8 mouse cellular contexts compared by ENCODE assay signal in the genomic region with DNA sequence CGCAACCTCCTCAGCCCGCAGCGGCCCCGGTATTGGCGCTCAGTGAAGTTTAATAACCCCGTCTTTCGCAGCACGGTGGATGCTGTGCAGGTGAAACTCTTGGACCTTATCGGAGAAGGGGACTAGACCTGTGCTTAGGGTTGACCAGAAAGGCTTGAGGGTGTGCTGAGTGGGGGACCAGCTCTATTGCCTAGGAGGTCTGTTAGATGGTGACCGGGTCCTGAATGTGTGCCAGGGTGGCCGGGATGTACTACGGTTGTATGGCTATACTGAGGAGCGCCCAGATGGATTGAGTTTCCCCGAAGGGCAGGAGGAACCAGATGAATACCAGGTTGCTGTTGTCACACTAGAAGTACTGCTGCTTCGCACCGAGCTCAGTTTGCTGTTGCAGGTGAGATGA. TPM values are rescaled to one million over a fixed set of nuclear protein-coding genes. Genes with fewer than 3 reads are reported as not detected.
DNase-seq lines count a peak whose midpoint lies in the region; ATAC-seq and TF ChIP-seq lines count a peak whose summit lies in the region.

No protein-coding gene starts in this region.

- peak overlapping the region; percentile 92 for H3K9ac ChIP-seq in embryonic facial prominence, embryonic 13.5 days
- H3K9ac ChIP-seq in intestine, postnatal 0 days (ENCODE audit: low read depth, low read length): peak overlapping the region; percentile 86
- peak overlapping the region; percentile 86 for H3K9ac ChIP-seq in midbrain, embryonic 16.5 days (ENCODE audit: low read depth, low read length)

- no peak for ATAC-seq in megakaryocyte, adult 5-6 weeks (ENCODE audit: poor library complexity, severe bottlenecking)
- no peak for ATAC-seq in embryonic facial prominence, embryonic 13.5 days (ENCODE audit: insufficient number of reproducible peaks, insufficient read depth, low FRiP score, low TSS enrichment, low read depth)
- ATAC-seq in intestine, postnatal 0 days: no peak
- ATAC-seq in midbrain, embryonic 16.5 days: no peak
- no peak for ATAC-seq in megakaryocyte-erythroid progenitor cell, adult 5-6 weeks (replicated peaks; ENCODE audit: low FRiP score, low TSS enrichment, poor library complexity, severe bottlenecking)

- H3K27me3 ChIP-seq in megakaryocyte, embryonic 14.5 days (replicated peaks): no peaks in the 10 kb centered on the region
- no peaks in the 10 kb centered on the region for H3K27me3 ChIP-seq in embryonic facial prominence, embryonic 13.5 days
- no peaks in the 10 kb centered on the region for H3K27me3 ChIP-seq in intestine, postnatal 0 days (replicated peaks; ENCODE audit: control insufficient read depth, insufficient read depth, low read length)
- H3K27me3 ChIP-seq in midbrain, embryonic 16.5 days (ENCODE audit: control insufficient read depth, insufficient read depth, low read depth, low read length): no peaks in the 10 kb centered on the region

- peaks cover 71% of the 10 kb centered on the region for H3K4me1 ChIP-seq in megakaryocyte, embryonic 14.5 days
- H3K4me1 ChIP-seq in embryonic facial prominence, embryonic 13.5 days: peaks cover 28% of the 10 kb centered on the region
- H3K4me1 ChIP-seq in intestine, postnatal 0 days (replicated peaks; ENCODE audit: control insufficient read depth, insufficient read depth, low read length): peaks cover 6% of the 10 kb centered on the region; the same call in 1 of the 2 replicates
- H3K4me1 ChIP-seq in midbrain, embryonic 16.5 days (ENCODE audit: control insufficient read depth, insufficient read depth, low read length): peaks cover 26% of the 10 kb centered on the region

- H3K4me2 ChIP-seq in embryonic facial prominence, embryonic 13.5 days: peak overlapping the region; percentile 97
- peak overlapping the region; percentile 90 for H3K4me2 ChIP-seq in intestine, postnatal 0 days (replicated peaks; ENCODE audit: low read depth)
- H3K4me2 ChIP-seq in midbrain, embryonic 16.5 days (ENCODE audit: low read length): peak overlapping the region; percentile 95

- intact Hi-C loops in gastrocnemius, postnatal 36 days (cut with DNase I): loop anchor here (5.0 kb wide), 1 partner anchor 40 kb away; no protein-coding TSS in a partner anchor

- H3K4me3 ChIP-seq in megakaryocyte, embryonic 14.5 days (replicated peaks): peak overlapping the region; percentile 96
- peak overlapping the region; percentile 92 for H3K4me3 ChIP-seq in embryonic facial prominence, embryonic 13.5 days
- H3K4me3 ChIP-seq in intestine, postnatal 0 days (ENCODE audit: low read depth, low read length): peak overlapping the region; percentile 94
- H3K4me3 ChIP-seq in midbrain, embryonic 16.5 days (ENCODE audit: low read depth, low read length): peak overlapping the region; percentile 91

- no peak for TF ChIP-seq CTCF in intestine, postnatal 0 days (IDR thresholded peaks at IDR 0.05; ENCODE audit: low read depth)

- peak overlapping the region; percentile 96; the same call in 1 of the 2 replicates for H3K27ac ChIP-seq in embryonic facial prominence, embryonic 13.5 days
- peak overlapping the region; percentile 90 for H3K27ac ChIP-seq in intestine, postnatal 0 days (ENCODE audit: low read depth, low read length)
- peak overlapping the region; percentile 91; the same call in 1 of the 2 replicates for H3K27ac ChIP-seq in midbrain, embryonic 16.5 days (ENCODE audit: low read length)

- 3% methylated on average over 16 of the region's 16 CpGs for WGBS in embryonic facial prominence, embryonic 13.5 days
- WGBS in intestine, postnatal 0 days: 2% methylated on average over 16 of the region's 16 CpGs
- 7% methylated on average over 16 of the region's 16 CpGs for WGBS in midbrain, embryonic 16.5 days

- DNase-seq in thymus, postnatal 0 days (ENCODE audit: low spot score): no peak
- no peak for DNase-seq in gastrocnemius, postnatal 36 days

- no peaks in the 10 kb centered on the region for H3K9me3 ChIP-seq in megakaryocyte, embryonic 14.5 days
- H3K9me3 ChIP-seq in embryonic facial prominence, embryonic 13.5 days: no peaks in the 10 kb centered on the region
- no peaks in the 10 kb centered on the region for H3K9me3 ChIP-seq in intestine, postnatal 0 days (ENCODE audit: control insufficient read depth)
- H3K9me3 ChIP-seq in midbrain, embryonic 16.5 days (replicated peaks; ENCODE audit: control insufficient read depth, low read length, poor library complexity, severe bottlenecking): no peaks in the 10 kb centered on the region

- peaks cover 61% of the 10 kb centered on the region for H3K36me3 ChIP-seq in megakaryocyte, embryonic 14.5 days (replicated peaks; ENCODE audit: low read length)
- H3K36me3 ChIP-seq in embryonic facial prominence, embryonic 13.5 days: peaks cover 57% of the 10 kb centered on the region
- peaks cover 47% of the 10 kb centered on the region for H3K36me3 ChIP-seq in intestine, postnatal 0 days (ENCODE audit: control insufficient read depth, insufficient read depth)
- H3K36me3 ChIP-seq in midbrain, embryonic 16.5 days (ENCODE audit: control insufficient read depth, insufficient read depth, low read length): peaks cover 21% of the 10 kb centered on the region

RNA-seq across cellular contexts. Expression of gene Rnf31, which starts 0.7 kb away (rescaled TPM):
- polyA plus RNA-seq in megakaryocyte, embryonic 14.5 days (2012; ENCODE audit: insufficient read depth, low replicate concordance): 17.1 and 20.4 TPM in 2 replicates
- 27.2 and 42.8 TPM in 2 replicates for total RNA-seq in megakaryocyte, adult 5-6 weeks (2015)
- 20.2 and 25.7 TPM in 2 replicates for total RNA-seq in megakaryocyte, adult 5-6 weeks (2017)
- 17.6 and 21.7 TPM in 2 replicates for polyA plus RNA-seq in embryonic facial prominence, embryonic 13.5 days (2015; fragmentation: Nextera tagmentation; extraction: Ambion mirVana)
- polyA plus RNA-seq in intestine, postnatal 0 days (2015; fragmentation: Nextera tagmentation; extraction: Ambion mirVana): 18.2 and 24.0 TPM in 2 replicates
- polyA plus RNA-seq in midbrain, embryonic 16.5 days (2015; fragmentation: Nextera tagmentation; extraction: Ambion mirVana): 24.6 and 27.2 TPM in 2 replicates
- 18.0 and 22.6 TPM in 2 replicates for polyA plus RNA-seq in thymus, postnatal 0 days (2015; fragmentation: Nextera tagmentation; extraction: Ambion mirVana)
- 10 to 100 TPM; 18.8 to 19.6 TPM for total RNA-seq in gastrocnemius, postnatal 36 days (2021)
- 35.8 and 47.0 TPM in 2 replicates for total RNA-seq in megakaryocyte-erythroid progenitor cell, adult 5-6 weeks (2014; fragmentation: Nextera tagmentation)
- total RNA-seq in megakaryocyte-erythroid progenitor cell, adult 5-6 weeks (2017): 23.8 and 46.4 TPM in 2 replicates

RNA-seq across cellular contexts. Expression of gene Psme2, which starts 1.3 kb away (rescaled TPM):
- 23.2 and 78.2 TPM in 2 replicates for polyA plus RNA-seq in megakaryocyte, embryonic 14.5 days (2012; ENCODE audit: insufficient read depth, low replicate concordance)
- 420 and 439 TPM in 2 replicates for total RNA-seq in megakaryocyte, adult 5-6 weeks (2015)
- total RNA-seq in megakaryocyte, adult 5-6 weeks (2017): 286 and 332 TPM in 2 replicates
- 233 and 267 TPM in 2 replicates for polyA plus RNA-seq in embryonic facial prominence, embryonic 13.5 days (2015; fragmentation: Nextera tagmentation; extraction: Ambion mirVana)
- 481 and 514 TPM in 2 replicates for polyA plus RNA-seq in intestine, postnatal 0 days (2015; fragmentation: Nextera tagmentation; extraction: Ambion mirVana)
- polyA plus RNA-seq in midbrain, embryonic 16.5 days (2015; fragmentation: Nextera tagmentation; extraction: Ambion mirVana): 174 and 183 TPM in 2 replicates
- polyA plus RNA-seq in thymus, postnatal 0 days (2015; fragmentation: Nextera tagmentation; extraction: Ambion mirVana): 604 and 625 TPM in 2 replicates
- total RNA-seq in gastrocnemius, postnatal 36 days (2021): 10 to 100 TPM; 55.2 to 59.5 TPM
- 190 and 268 TPM in 2 replicates for total RNA-seq in megakaryocyte-erythroid progenitor cell, adult 5-6 weeks (2014; fragmentation: Nextera tagmentation)
- 208 and 351 TPM in 2 replicates for total RNA-seq in megakaryocyte-erythroid progenitor cell, adult 5-6 weeks (2017)

RNA-seq across cellular contexts. Expression of gene Emc9, which starts 7.1 kb away (rescaled TPM):
- 2.0 and 18.9 TPM in 2 replicates for polyA plus RNA-seq in megakaryocyte, embryonic 14.5 days (2012; ENCODE audit: insufficient read depth, low replicate concordance)
- total RNA-seq in megakaryocyte, adult 5-6 weeks (2015): 11.2 and 15.9 TPM in 2 replicates
- total RNA-seq in megakaryocyte, adult 5-6 weeks (2017): 8.2 and 10.5 TPM in 2 replicates
- polyA plus RNA-seq in embryonic facial prominence, embryonic 13.5 days (2015; fragmentation: Nextera tagmentation; extraction: Ambion mirVana): 4.7 and 4.8 TPM in 2 replicates
- polyA plus RNA-seq in intestine, postnatal 0 days (2015; fragmentation: Nextera tagmentation; extraction: Ambion mirVana): 21.6 TPM in 2 replicates
- 31.6 and 46.9 TPM in 2 replicates for polyA plus RNA-seq in midbrain, embryonic 16.5 days (2015; fragmentation: Nextera tagmentation; extraction: Ambion mirVana)
- 4.8 and 5.6 TPM in 2 replicates for polyA plus RNA-seq in thymus, postnatal 0 days (2015; fragmentation: Nextera tagmentation; extraction: Ambion mirVana)
- 10 to 100 TPM; 29.6 to 34.6 TPM for total RNA-seq in gastrocnemius, postnatal 36 days (2021)
- total RNA-seq in megakaryocyte-erythroid progenitor cell, adult 5-6 weeks (2014; fragmentation: Nextera tagmentation): 37.3 and 44.8 TPM in 2 replicates
- 22.7 and 26.7 TPM in 2 replicates for total RNA-seq in megakaryocyte-erythroid progenitor cell, adult 5-6 weeks (2017)

RNA-seq across cellular contexts. Expression of gene Irf9, which starts 11.1 kb away (rescaled TPM):
- polyA plus RNA-seq in megakaryocyte, embryonic 14.5 days (2012; ENCODE audit: insufficient read depth, low replicate concordance): 40.0 and 114 TPM in 2 replicates
- 69.7 and 70.9 TPM in 2 replicates for total RNA-seq in megakaryocyte, adult 5-6 weeks (2015)
- 92.0 and 98.7 TPM in 2 replicates for total RNA-seq in megakaryocyte, adult 5-6 weeks (2017)
- 10.5 and 12.3 TPM in 2 replicates for polyA plus RNA-seq in embryonic facial prominence, embryonic 13.5 days (2015; fragmentation: Nextera tagmentation; extraction: Ambion mirVana)
- 44.7 and 46.9 TPM in 2 replicates for polyA plus RNA-seq in intestine, postnatal 0 days (2015; fragmentation: Nextera tagmentation; extraction: Ambion mirVana)
- polyA plus RNA-seq in midbrain, embryonic 16.5 days (2015; fragmentation: Nextera tagmentation; extraction: Ambion mirVana): 10.4 and 10.5 TPM in 2 replicates
- polyA plus RNA-seq in thymus, postnatal 0 days (2015; fragmentation: Nextera tagmentation; extraction: Ambion mirVana): 46.6 and 50.2 TPM in 2 replicates
- 1 to 10 TPM; 4.1 to 4.6 TPM for total RNA-seq in gastrocnemius, postnatal 36 days (2021)
- total RNA-seq in megakaryocyte-erythroid progenitor cell, adult 5-6 weeks (2014; fragmentation: Nextera tagmentation): 57.9 and 65.2 TPM in 2 replicates
- total RNA-seq in megakaryocyte-erythroid progenitor cell, adult 5-6 weeks (2017): 41.6 and 41.7 TPM in 2 replicates

RNA-seq across cellular contexts. Expression of gene Psme1, which starts 14.3 kb away (rescaled TPM):
- polyA plus RNA-seq in megakaryocyte, embryonic 14.5 days (2012; ENCODE audit: insufficient read depth, low replicate concordance): 66.3 and 162 TPM in 2 replicates
- total RNA-seq in megakaryocyte, adult 5-6 weeks (2015): 707 and 794 TPM in 2 replicates
- total RNA-seq in megakaryocyte, adult 5-6 weeks (2017): 278 and 305 TPM in 2 replicates
- 141 and 152 TPM in 2 replicates for polyA plus RNA-seq in embryonic facial prominence, embryonic 13.5 days (2015; fragmentation: Nextera tagmentation; extraction: Ambion mirVana)
- polyA plus RNA-seq in intestine, postnatal 0 days (2015; fragmentation: Nextera tagmentation; extraction: Ambion mirVana): 283 and 287 TPM in 2 replicates
- 238 and 262 TPM in 2 replicates for polyA plus RNA-seq in midbrain, embryonic 16.5 days (2015; fragmentation: Nextera tagmentation; extraction: Ambion mirVana)
- polyA plus RNA-seq in thymus, postnatal 0 days (2015; fragmentation: Nextera tagmentation; extraction: Ambion mirVana): 281 and 294 TPM in 2 replicates
- total RNA-seq in gastrocnemius, postnatal 36 days (2021): 10 to 100 TPM; 67.4 to 69.7 TPM
- 311 and 359 TPM in 2 replicates for total RNA-seq in megakaryocyte-erythroid progenitor cell, adult 5-6 weeks (2014; fragmentation: Nextera tagmentation)
- total RNA-seq in megakaryocyte-erythroid progenitor cell, adult 5-6 weeks (2017): 249 and 300 TPM in 2 replicates
